Mouse (Mus musculus): ENCODE results near the gene Rhbdf1. TPM values are rescaled to one million over a fixed set of nuclear protein-coding genes. Genes with fewer than 3 reads are reported as not detected.
"Not testable (repeated sequence)": the region's sequence is repeated elsewhere in the genome, so short reads cannot be mapped to it uniquely, and the experiment has no call there.

The Rhbdf1 gene
- total RNA-seq, 2 experiments from 2014 or later: 26.3 to 35.3 TPM

DNA sequence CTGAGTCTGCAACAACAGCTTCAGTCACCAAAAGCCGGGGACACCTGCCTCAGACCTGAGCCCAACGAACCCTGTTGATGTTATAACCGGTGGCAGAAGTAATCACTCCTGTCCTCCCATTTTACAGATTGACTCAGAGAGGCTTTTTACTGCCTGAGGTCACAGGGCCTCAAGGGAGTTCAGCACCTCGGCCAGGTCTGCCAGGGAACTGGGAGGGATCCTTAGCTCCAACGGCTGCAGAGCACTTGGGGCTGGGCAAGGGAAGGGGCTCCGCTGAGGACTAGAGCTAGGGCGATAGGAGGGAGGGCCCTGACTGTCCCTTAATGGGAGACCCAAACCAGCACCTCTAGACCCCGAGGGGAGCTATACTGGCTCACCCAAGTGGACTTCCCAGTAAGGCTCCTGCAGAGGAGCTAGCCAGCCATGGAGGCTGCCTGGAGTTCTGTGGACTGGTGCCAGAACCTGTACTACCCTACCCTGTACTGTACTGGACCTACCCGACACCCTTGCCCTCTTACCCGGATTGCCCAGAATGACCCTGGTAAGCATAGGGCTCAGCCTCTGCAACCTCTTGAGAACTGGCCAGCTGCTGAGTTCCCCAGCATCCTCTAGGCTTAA, 1.4 kb downstream of the Rhbdf1 start:
- no peak for DNase-seq

DNA sequence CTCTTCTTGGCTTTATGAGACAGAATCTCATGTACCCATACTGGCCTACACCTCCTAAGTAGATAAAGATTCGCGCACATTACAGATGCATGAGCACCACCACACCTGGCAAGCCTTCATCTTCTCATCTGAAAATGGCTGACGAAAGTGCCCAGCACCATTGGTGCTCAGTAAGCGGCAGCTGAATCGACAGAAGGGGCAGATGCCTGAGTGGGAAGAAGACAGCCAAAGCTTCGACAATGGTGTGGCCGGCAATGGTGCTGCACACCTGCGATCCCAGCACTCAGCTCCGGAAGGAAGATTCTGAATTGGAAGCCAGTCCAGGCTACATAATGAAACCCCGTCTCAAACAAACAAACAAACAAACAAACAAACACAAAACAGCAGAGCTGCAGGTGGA, 2.8 kb downstream of the Rhbdf1 start:
- DNase-seq: no peak

DNA sequence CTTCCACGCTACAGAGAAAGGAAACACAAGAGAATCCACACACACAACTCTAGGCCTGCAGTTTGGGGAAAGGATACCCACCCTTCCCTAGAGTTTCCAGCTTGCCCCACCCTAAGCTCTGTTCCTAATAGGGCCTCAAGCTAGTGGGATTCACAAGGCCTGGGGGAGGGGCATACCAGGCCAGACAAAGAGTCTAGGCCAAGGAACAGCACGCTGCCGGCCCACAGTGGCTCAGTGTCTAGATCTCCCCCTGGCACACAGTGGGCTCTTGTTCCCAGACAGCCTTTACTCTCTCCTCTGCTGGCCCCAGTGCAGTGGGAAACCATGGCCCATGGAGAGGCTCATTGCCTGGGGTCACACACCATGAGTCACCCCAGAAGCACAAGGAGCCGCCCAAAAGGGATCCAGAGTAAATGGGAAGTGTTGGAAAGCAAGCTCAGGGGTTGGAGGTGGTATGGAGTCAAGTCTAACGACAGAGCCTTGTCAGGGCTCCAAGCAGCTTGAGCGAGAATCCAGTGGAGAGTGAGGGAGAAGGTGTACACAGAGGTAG, 3.5 kb downstream of the Rhbdf1 start:
- DNase-seq: no peak

DNA sequence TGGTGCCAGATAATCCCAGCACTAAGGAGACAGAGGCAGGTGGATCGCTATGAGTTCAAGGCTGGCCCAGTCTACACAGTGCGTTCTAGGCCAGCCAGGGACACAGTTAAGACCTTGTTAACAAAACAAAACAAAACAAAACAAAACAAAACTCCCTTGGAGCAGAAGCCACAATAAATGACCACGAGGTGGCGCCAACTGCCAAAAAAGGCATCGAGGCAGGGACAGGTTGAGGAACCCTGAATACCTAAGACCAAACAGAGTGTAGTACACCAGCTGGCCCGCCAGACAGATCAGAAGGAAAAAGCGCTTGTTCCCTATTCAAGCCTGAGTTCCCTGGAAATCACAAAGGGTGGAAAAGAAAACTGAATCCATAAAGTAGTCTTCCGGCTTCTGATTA, 5.2 kb downstream of the Rhbdf1 start:
- DNase-seq: peak; percentile 73

DNA sequence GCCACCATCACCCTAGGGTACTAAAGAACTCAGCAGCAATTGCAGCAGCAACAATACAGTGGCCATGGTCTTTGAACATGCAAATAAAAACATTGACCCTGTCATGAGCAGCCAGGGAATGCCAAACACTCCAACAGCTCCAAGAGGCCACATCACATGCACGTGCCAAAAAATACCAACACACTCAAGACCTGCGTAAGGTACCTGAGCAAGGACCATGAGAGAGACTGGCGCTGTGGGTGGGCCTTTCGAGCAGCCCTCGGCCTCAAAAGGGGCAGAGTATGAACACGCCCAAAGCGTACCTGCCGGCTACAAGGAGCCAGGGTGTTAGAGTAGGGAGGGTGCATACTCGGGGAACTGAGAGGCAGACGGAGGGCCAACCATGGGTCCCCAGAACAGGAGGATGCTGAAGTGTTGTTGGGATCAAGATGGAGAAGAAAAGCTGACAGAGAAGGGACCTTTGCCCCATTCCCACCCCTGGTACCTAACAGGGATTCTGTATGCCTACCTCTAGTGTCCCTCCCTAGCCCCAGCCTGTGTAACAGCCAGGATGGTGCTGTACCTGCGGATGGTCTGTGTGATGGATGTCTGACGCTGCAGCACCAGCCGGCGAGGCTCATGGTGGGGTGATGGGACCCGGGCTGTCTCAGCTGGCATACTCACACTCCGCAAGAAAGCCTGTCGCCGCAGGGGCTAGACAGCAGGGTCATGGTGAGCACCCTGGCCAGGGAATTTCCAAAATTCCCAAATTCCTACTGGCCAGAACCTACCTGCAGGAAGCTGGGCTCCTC, 6.5 kb downstream of the Rhbdf1 start:
- DNase-seq: no peak

DNA sequence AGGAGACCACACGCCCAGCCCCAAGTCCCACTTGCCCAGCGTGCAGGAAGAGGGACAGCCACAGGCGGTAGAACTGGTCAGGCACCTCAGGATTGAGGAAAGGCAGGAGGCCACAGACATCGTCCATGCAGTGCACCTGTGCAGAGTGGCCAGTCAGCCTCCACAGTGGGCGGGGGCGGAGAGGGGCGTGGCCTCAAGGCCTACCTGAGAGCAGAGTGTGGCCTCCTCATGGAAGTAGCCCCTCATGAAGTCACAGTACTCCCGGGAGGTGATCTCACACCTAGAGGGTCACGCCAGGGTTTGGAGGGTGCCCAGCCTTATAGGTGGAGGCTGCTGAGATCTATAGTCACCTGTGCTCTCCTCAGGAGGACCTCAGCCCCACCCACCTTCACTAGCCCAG, 11.5 kb downstream of the Rhbdf1 start:
- no peak for DNase-seq

DNA sequence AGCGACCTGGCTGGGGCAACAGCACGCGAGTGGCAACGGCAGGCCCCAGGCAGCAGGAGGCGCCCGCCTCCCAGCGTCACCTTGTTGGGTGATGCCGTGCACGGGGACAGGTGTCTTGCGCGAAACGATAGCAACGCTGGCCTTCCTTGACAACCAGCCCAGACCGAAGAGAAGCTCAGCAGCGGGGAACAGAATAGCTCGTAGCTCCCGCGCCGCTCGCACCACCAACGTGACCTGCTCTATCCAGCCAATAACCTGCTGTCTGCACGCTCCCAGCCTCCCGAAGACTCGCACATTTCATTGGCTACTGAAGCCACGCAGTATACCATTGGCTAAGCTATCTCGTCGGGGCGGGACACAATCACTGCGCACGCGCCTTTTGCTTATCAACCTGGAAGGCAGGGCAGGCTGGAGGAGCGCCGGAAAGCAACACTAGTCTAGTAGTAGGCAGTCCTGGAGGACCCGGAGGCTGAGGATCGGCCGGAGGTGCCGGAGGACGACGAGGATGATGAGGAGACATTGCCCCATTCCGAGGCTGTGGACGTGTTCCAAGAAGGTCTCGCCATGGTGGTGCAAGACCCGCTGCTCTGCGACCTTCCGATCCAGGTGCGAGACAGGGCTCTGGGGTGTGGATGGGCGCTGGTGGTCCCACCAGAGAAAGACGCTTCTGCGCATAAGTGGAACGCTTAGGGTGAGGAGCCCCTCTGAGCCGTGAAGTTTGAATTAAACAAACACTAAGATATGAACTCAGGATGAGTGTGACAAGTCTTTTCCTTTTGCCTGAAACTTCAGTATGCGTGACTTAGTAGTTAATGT, 16.8 kb downstream of the Rhbdf1 start, which contains the start of gene Snrnp25:
Snrnp25 (plus strand) TSS at position 358 of the 816 bp plus-strand sequence.
- DNase-seq: peak; percentile 93

DNA sequence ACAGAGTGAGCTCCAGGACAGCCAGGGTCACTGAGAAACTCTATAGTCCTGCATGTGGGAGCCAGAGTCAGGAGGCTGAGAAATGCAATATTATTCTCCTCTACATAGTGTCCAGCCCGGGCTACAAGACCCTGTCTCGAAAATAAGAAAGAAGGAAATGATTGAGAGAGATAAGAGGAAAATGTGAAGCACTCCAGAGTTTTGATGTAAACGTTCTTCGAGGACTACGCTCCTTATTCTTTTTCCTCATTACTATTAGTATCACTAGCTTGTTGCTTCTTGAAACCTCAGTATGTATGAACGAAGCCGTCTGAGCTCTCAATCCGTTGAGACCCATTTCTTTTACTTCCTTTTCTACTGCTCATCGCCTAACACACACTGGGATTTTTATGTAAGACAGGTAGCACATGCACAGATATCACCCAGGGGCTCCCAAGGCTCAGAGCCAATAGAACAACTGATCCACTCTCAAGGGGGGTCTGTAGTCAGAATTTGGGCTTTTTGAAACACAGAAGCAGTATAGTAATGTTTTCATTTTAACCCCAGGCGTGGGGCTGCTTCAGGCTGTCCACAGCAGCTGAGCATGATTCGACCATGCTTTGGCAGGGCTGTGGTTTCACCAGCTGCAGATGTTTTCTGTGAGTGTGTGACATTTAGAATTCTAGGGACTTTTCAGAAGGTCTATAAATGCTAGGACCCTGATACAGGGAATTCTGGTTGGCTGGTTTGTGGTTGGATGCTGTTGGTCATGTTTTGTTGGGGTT, 20.0 kb downstream of the Rhbdf1 start:
- DNase-seq: no peak

DNA sequence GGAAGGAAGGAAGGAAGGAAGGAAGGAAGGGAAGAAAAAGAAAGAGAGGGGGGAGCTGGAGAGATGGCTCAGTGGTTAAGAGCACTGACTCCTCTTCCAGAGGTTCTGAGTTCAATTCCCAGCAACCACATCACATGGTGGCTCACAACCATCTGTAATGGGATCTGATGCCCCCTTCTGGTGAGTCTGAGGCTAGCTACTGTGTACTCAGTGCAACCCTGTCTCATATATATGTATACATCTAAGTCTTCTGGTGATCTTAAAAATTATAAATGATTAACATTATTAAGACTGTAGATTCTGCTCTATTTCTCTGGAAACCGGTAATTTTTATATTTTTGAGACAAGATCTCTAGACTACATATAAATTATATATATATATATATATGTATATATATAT, 21.1 kb downstream of the Rhbdf1 start:
- DNase-seq: not testable (repeated sequence)

DNA sequence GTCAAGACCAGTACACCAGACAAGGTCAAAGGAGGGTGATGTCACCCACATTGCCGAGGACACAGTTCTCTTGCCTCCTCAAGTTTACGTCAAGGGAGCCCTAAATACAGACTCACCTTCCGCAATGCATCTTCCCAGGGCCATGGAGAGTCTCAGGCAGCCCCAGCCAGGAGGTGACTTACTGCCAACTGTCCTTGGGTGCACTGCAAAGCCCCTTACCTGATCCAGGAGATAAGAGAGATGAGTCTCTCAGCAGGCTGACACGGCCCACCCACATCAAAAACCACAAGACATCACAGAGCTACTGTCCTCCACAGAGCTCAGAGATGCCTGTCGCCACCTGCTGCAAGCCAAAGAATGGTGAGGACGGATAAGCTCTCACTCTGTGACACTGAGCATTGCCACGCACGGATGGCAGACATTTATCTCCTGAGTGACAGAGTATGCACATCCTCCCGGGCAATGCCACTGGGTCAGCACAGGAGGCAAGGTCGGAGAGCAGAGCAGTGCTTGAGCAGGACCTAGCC, 22.0 kb downstream of the Rhbdf1 start, which contains the start of gene Il9r:
Il9r (minus strand) TSS at position 205 of the 527 bp plus-strand sequence.
- no peak for DNase-seq

DNA sequence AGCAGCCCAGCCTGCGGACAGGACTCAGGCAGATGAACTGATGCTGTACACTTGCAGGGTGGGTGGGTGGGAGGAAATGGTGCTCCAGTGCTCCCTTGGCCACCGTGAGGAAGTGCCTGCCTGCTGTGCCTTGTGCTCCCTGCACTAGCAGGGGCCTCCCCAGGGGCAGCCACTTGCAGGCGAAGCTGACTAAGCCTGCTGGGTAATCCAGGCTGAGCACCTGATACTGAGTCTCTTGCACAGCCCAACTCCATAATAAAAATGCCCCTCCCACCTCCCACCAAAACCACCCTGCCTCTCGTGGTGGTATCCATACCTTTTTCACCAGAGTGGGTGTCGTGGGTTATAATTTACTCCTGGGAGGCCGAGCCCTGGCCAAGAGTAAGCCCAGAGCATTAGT, 22.9 kb downstream of the Rhbdf1 start:
- no peak for DNase-seq

DNA sequence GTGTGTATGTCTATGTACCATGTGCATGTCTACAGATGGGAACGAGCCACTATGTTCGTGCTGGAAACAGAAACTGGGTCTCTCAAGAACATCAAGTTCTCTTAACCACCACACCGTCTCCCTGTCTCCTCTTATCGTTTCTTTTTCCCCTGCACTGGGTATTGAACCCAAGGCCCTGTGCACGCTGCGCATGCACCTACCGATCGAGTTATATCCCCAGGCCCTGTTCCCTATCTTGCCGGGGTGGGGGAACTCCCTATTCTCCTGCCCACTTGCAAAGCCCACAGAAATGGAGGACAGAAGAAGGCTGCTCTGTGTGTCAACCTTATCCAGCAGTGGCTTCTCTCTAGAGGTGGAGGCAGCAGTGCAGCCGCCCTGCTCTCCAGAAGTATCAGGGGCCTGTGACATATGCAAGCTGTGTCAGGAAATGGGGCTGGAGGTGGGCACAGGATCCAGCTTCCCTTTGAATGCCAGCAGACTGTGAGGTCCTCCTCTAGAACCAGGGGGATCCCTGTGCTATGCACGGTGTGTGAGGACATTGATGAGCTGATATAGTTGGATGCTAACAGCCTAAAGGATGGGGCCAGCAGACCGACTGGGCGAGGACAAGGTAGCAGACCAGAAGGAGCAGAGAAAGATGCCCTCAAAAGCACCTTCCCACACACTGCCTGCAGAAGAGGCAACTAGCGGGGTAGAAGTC, 23.7 kb downstream of the Rhbdf1 start:
- DNase-seq: no peak

DNA sequence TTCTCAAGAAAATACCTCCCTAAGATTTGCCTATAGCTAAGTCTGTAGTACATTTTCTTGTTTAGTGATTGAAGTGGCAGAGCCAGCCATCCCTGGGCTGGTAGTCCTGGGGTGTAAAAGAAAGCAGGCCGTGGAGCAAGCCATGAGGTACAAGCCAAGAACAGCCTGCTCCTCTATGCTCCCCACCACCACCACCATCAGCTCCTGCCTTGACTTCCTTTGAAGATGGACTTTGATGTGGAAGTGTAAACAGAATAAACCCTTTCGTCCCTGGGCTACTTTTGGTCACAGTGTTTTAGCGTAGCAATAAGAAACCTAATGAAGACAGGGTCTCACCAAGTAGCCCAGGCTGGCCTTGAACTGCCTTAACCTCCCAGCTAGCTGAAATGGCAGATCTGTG, 24.3 kb downstream of the Rhbdf1 start:
- DNase-seq: no peak

DNA sequence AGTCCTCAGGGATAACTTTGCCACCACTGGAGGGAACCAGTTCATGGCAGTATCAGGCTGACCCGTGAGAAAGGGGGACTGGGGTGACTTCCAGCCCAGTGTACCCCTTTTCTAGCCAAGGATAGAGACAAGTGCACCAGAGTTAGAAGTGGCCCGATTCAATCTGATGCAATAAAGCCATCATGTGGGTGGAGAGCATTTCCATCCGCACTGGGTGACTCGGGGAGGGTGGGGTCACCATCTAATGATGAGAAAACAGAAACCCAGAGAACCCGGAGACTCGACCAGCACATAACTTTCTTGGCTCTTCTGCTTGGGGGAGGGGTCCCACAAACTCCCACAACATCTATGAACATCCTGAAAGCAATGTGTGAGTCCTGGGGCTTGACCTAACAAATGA, 25.4 kb downstream of the Rhbdf1 start:
- peak; percentile 2 for DNase-seq

DNA sequence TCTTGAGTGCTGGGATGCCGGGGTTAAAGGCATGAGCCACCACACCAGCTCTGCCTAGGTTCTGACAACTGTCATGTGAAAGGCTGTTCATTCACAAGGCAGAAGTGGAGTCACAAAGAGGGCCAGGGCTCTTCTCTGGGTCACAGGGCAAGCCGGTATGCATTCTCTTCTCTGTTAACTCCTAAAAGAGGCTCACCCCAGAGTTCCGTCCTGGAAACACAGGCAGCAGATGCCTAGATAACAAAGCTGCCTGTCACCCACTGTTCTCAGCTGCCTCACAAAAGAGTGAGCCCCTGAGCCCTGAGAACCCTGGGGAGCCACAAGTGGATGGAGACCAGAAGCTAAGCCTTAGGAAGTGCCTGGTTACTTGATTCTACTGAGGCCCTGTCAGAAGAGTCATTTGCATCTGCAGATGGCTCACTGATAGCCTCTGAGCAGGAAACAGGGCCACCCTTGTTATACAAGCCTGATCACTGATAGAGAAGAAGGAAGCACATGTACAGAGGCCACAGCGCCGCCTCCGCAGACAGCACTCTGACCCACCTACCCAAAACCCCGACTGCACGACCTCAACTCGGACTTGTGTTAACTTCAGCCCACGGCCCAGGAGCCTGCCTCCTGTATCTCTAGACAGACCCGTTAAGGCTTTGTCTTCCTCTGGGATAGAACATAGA, 26.1 kb downstream of the Rhbdf1 start:
- no peak for DNase-seq

DNA sequence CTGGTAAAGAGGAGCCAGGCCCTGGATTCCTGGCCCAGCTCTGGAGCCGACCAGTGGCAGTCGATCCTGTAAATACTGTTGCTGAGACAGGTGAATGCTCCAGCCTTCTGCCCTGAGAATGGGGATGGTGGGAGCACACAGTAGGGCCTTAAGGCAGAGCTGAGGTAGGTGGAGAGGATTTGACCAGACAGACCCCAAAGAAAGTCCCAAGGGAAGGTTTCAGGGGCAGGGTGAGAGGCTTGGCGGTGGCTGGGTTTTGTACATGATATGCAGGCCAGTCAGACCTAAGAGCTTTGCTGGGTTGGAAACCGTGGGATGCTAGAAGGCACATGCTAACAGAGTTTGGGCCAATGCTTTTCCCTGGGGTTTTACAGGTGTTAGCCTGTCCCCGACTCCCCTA, 27.5 kb downstream of the Rhbdf1 start:
- no peak for DNase-seq

DNA sequence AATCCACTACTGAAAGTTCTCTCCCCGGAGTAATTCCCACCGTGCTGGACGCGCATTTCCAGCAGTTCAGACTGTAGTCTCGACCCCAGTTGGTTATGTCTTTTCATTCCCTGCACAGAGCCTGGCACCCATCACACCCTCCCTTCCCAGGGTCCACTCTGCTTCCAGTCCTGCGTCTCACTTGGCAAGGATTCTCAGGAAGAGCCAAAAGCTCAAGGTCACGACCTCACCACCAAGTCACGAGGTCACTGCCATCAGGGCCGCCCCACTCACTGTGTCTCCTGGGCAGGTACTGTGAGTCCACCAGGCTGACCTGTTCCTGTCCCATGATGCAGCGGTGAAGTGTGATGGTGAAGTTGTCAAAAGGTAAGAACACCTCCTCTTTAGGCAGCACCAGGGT, 28.0 kb downstream of the Rhbdf1 start:
- no peak for DNase-seq

DNA sequence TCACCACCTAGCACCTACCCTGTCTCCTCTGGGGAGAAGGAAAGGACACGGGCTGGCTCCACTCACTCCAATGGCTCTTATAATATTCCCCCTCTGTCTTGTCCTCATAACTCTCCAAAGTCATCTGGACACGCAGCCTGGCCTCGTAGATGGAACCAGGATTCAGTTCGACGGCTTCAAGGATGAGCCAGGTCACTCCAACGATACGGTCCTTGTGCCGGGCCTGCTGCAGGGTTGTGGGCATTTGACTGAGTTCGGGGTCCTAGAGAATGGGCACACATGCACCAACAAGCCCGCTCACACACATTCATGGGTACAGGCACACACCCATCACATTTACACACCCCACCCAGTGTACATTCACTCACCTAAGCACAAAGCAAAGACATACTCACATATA, 28.9 kb downstream of the Rhbdf1 start:
- DNase-seq: no peak

DNA sequence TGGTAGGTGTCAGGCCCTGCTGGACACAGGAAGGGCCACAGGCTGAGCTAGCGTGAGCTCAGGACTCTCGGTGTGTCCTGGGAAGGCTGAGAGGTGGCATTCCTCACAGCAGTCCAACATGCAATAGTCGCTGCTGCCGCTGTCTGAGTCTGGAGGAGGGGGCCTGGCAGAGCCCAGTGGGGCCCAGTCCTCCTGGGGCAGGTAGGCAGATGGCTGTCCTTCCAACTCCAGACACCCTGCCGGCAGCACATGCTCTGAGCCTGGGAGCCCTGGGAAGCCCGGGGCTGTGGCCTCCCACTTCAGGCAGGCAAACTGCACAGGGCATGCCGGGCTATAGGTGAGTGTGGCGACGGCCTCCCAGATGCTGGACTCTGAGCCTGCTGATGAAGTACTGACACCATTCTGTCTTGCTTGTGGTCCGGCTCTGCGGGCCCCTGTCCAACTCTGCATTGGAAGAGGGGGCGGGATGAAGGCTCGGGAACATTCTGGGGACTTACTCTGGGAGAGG, 31.4 kb downstream of the Rhbdf1 start:
- DNase-seq: no peak

DNA sequence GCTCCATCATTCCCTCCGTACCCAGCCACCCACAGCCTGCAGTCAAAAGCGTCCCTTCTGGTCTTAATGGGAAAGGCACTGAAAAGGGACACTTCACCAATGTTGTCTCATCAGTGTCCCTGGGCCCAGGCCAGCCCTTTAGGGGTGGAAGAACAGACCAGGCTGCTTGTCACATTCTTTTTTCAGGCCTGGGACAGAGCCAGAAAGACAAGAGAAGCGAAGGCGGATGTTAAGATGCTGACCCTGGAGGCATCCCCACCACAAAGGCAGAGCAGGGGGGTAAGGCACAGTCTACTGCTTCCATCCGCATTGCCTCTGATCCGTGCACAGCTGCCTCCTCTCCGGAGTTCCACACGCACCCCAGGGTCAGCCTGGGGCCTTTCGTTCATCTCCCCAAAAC, 32.0 kb downstream of the Rhbdf1 start:
- no peak for DNase-seq

Measured in gastrocnemius, postnatal 10 days (tissue).